Mouse (Mus musculus) hindbrain, embryonic 11.5 days (tissue): ENCODE measurements around the gene Cdt1. TPM values are rescaled to one million over a fixed set of nuclear protein-coding genes. Genes with fewer than 3 reads are reported as not detected.

Experiments
- ATAC-seq: fragments of 200-750 bp; cut with Nextera tagmentation; 2 replicates; pipeline ENCODE4 v1.8.0; 2017; ENCODE audit warnings: mild to moderate bottlenecking, moderate TSS enrichment, moderate library complexity; ENCODE audit not compliant: low FRiP score
- DNase-seq: peaks from one replicate; pipeline ENCODE4 v3.0.0-alpha.2; 2015; ENCODE audit warnings: low spot score
- H3K27ac ChIP-seq: fragments of 300-500 bp; sonication (generic); 2 replicates; pipeline ENCODE4 v1.5.1; 2014; ENCODE audit warnings: mild to moderate bottlenecking, low read depth, low read length
- H3K27me3 ChIP-seq: fragments of 300-500 bp; sonication (generic); 2 replicates; pipeline ENCODE4 v1.6.1; 2014; ENCODE audit warnings: mild to moderate bottlenecking, low read length, moderate library complexity, mixed read lengths; ENCODE audit not compliant: control insufficient read depth, insufficient read depth
- H3K36me3 ChIP-seq: fragments of 300-500 bp; sonication (generic); 2 replicates; pipeline ENCODE4 v1.6.1; 2014; ENCODE audit warnings: mild to moderate bottlenecking, low read length, moderate library complexity, mixed read lengths; ENCODE audit not compliant: control insufficient read depth, insufficient read depth
- H3K4me1 ChIP-seq: fragments of 300-500 bp; sonication (generic); replicated peaks from 2 replicates; pipeline ENCODE4 v1.6.1; 2014; ENCODE audit warnings: low read length, mixed read lengths; ENCODE audit not compliant: control insufficient read depth, insufficient read depth
- H3K4me2 ChIP-seq: fragments of 300-500 bp; sonication (generic); replicated peaks from 2 replicates; pipeline ENCODE4 v1.6.1; 2014; ENCODE audit warnings: mild to moderate bottlenecking, low read depth, low read length
- H3K4me3 ChIP-seq: fragments of 300-500 bp; sonication (generic); 2 replicates; pipeline ENCODE4 v1.5.1; 2014; ENCODE audit warnings: low read depth, low read length
- H3K9ac ChIP-seq: fragments of 300-500 bp; sonication (generic); 2 replicates; pipeline ENCODE4 v1.6.1; 2014; ENCODE audit warnings: low read depth, low read length
- H3K9me3 ChIP-seq: fragments of 300-500 bp; sonication (generic); 2 replicates; pipeline ENCODE4 v1.6.1; 2016; ENCODE audit warnings: low read length; ENCODE audit not compliant: control insufficient read depth
- WGBS: fragments of 180-500 bp; shearing (Covaris S2); extraction: QIAGEN DNeasy Blood & Tissue Kit; methylation state at CpG from one replicate; pipeline ENCODE4 v1.1.7; 2014; 5-methylcytosine and 5-hydroxymethylcytosine counted together
- polyA plus RNA-seq: library from polyadenylated mRNA; unstranded; fragments of >200 nt; fragmentation: Nextera tagmentation; extraction: Ambion mirVana; gene quantifications from 2 replicates; pipeline ENCODE4 v1.2.1, GENCODE M21; 2014

Gene Cdt1
- 19.8 and 21.3 TPM in 2 replicates for polyA plus RNA-seq

DNA sequence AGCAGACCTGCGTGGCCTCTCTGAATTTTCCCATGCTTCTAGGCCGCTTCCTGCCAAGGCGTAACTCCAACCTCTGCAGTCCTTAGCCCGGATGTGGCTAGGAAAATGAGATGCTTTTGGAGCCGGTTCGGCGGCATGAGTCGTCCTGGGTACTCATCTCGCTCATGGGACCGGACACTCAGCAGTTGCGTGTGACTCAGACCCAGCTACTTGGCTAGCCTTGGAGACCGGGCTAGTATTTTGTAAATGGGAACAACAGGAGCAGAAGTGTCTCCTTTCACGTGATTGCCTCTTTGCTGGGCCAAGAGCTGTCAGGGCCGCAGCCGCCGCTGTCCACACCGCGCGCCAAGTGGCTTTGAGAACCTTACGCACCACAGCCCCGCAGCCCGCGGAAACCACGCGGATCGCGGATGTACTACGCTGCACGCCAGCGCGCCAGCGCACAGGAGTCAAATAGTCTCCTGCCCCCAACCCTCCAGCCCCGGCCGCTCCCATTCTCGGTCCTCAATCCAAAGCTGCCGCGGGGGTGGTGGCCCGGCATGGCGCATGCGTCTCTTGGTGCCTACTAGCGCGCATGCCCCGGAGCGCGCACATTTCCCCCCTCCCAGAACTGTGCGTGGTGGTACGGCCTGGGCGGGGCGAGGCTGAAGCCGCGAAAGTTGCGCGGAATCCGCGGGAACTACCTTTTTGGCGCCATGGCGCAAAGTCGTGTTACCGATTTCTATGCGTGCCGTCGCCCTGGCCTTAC, at the start of gene Cdt1:
Gene Cdt1 (plus strand): TSS at position 655 of the 748 bp plus-strand sequence.
- DNase-seq (peak; percentile 97), ATAC-seq (peak; percentile 95)
- peak within 1 kb of the TSS; percentile 78 for H3K4me2 ChIP-seq
- H3K36me3 ChIP-seq: peaks cover 14% of the 10 kb centered on the region
- under 1% methylated on average over 59 of the region's 62 CpGs for WGBS
- H3K9ac ChIP-seq: peak within 1 kb of the TSS; percentile 79
- H3K4me1 ChIP-seq: peaks cover 14% of the 10 kb centered on the region
- peak within 1 kb of the TSS; percentile 88 for H3K4me3 ChIP-seq
- H3K27me3 ChIP-seq: no peaks in the 10 kb centered on the region
- H3K9me3 ChIP-seq: no peaks in the 10 kb centered on the region
- peak within 1 kb of the TSS; percentile 43 for H3K27ac ChIP-seq

DNA sequence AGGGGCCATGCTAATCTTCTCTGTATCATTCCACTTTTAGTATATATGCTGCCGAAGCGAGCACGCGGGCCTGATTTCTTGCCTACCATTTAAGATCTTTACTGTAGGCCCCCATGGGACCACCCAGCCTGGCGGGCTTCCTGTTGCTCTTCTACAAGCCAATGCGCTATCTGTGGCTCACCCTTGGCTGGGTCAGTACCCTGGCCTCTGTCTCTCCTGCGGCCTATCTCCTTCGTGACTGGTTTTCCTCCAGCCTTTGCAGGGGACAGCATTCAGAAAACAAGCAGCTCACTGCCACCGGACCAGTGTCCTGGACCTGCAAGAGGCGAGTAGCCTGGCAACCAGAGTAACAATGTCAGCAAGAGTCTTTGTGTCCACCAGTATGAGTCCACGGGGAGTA, 47.2 kb upstream of the Cdt1 start:
- DNase-seq (no peak), ATAC-seq (no peak)
- Histone ChIP-seq H3K27ac (no peak overlapping the region), H3K4me1 (peaks cover 20% of the 10 kb centered on the region), H3K36me3 (no peaks in the 10 kb centered on the region), H3K9me3 (no peaks in the 10 kb centered on the region), H3K4me2 (no peak overlapping the region), H3K27me3 (no peaks in the 10 kb centered on the region), H3K9ac (no peak overlapping the region), H3K4me3 (no peak overlapping the region)
- 74% methylated on average over 11 of the region's 11 CpGs for WGBS

DNA sequence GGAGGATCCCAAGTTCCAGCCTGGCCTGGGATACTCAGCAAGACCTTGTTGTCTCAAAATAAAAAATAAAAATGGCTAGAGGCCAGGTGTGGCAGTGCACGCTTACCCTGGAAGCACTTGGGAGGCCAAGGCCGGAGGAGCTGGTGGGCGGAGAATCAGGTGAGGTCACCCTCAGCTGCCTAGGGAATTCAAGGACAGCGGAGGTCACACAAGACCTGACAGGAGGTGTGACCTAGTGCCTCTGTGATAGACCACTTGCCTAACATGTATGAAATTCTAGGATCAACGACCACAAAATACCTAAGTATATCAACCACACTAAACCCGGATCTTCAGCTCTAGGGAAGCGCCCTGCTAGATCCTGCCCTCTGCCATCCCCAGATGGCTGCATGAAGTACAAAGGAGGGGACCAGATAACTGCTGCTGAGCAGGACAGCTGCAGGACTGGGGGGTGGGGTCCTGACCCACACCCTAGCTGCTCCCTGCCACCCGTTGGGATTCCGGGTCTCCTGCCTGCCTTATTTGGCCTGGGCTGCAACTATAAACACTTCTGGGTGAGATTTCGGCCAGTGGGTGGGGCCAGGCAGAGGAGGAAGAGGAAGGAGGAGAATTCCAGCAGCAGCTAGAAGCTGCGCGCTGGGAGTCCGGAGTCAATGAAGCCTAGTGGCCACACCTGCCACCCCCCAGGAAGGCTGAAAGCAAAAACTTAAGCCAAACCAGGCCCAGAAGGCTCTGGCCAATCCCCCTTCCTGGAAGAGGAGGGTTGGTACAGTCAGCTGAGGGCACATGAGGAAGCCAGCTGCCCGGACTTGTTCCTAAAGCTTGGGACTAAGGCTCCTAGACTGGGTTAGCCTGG, 44.8 kb upstream of the Cdt1 start:
- Histone ChIP-seq H3K27me3 (no peaks in the 10 kb centered on the region), H3K9ac (no peak overlapping the region), H3K4me2 (0 out of 2 replicates have a peak overlapping the region, but pooled peaks have one; percentile 3), H3K27ac (peak overlapping the region; percentile 30; the same call in 1 of the 2 replicates), H3K9me3 (no peaks in the 10 kb centered on the region), H3K4me3 (no peak overlapping the region), H3K36me3 (no peaks in the 10 kb centered on the region), H3K4me1 (peaks cover 18% of the 10 kb centered on the region)
- ATAC-seq: no peak
- DNase-seq: peak; percentile 19
- WGBS: 49% methylated on average over 14 of the region's 14 CpGs

DNA sequence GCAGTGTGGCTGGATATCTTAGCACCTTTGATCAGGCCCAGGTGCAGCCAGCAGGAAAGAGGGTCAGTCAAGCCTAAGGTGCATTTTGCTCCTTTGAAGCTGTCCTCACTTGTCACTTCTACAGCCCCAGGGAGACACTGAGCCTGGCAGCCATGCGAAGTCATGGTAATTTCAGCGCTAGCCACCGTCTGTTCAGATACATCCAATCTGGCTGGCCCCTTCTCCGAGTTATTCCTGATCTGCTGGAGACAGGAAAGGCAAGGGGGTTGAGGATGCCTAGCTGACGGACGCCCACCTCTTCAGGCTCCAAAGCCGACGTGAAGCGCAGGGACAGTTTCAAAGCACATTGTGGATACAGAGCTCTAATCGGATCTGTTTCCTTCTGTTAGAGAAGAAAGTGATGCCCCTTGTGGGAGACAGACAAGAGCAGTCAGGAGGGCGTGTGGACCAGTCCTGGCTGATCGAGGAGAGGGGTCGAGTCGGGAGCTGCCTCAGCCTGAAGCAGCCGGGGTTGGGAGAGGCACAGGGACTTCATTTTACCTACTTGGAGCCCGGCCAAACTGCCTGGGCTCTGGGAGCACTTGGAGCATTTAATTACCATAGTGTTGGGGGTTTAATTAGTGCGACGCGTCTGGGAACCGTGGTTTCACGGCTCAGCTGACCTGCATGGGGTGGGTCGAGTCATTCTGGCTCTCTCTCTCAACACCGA, 44.0 kb upstream of the Cdt1 start:
- peaks cover 16% of the 10 kb centered on the region for H3K4me1 ChIP-seq
- ATAC-seq (peak; percentile 45; the same call in 1 of the 2 replicates), DNase-seq (peak; percentile 30)
- no peaks in the 10 kb centered on the region for H3K9me3 ChIP-seq
- no peaks in the 10 kb centered on the region for H3K27me3 ChIP-seq
- H3K4me2 ChIP-seq: 0 out of 2 replicates have a peak overlapping the region, but pooled peaks have one; percentile 3
- H3K9ac ChIP-seq: peak overlapping the region; percentile 24; the same call in 1 of the 2 replicates
- H3K36me3 ChIP-seq: no peaks in the 10 kb centered on the region
- H3K27ac ChIP-seq: peak overlapping the region; percentile 30; the same call in 1 of the 2 replicates
- 27% methylated on average over 23 of the region's 23 CpGs for WGBS
- no peak overlapping the region for H3K4me3 ChIP-seq

DNA sequence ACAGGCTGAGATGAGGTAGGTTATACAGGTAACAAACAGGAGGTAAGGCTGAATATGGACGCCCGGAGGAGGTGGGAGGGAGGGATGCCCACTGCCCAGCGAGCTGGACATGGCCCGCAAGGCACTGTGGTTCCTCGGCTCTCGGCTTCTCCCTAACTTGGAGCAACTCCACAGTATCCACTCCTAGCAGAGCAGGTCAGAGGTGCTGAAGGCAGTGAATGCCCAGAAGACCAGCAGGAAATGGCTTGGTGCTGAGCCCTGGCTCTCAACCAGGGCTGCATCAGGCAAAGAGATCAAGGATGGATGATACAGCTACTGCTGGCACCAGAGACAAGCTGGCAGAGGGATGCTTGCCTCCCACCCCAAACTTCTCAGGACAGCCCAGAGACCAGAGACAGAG, 43.3 kb upstream of the Cdt1 start:
- WGBS: 84% methylated on average over 6 of the region's 6 CpGs
- no peak for ATAC-seq
- no peaks in the 10 kb centered on the region for H3K36me3 ChIP-seq
- H3K27ac ChIP-seq: no peak overlapping the region
- peak overlapping the region; percentile 14; the same call in 1 of the 2 replicates for H3K4me2 ChIP-seq
- peaks cover 16% of the 10 kb centered on the region for H3K4me1 ChIP-seq
- H3K4me3 ChIP-seq: no peak overlapping the region
- no peak overlapping the region for H3K9ac ChIP-seq
- DNase-seq: no peak
- no peaks in the 10 kb centered on the region for H3K9me3 ChIP-seq
- H3K27me3 ChIP-seq: no peaks in the 10 kb centered on the region

DNA sequence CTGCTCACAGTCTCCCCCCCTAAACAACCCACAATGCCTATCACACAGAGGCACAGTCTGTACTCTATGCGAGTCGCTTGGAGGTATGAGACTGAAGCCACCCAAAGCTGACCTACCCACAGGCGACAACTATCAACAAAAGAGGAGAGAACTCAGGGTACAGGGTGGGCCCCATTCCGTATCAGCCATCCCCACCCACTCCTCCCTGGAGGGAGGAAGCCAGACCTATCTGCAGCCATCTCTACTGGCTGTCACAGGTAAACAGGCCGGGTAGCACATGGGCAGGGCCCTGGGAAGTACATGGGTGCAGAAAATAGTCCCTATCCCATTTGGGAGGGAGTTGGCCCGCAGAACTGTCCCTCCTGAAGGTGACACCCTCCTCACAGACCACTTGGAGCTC, 42.8 kb upstream of the Cdt1 start:
- no peaks in the 10 kb centered on the region for H3K9me3 ChIP-seq
- peaks cover 16% of the 10 kb centered on the region for H3K4me1 ChIP-seq
- ATAC-seq (no peak), DNase-seq (no peak)
- no peak overlapping the region for H3K27ac ChIP-seq
- no peaks in the 10 kb centered on the region for H3K27me3 ChIP-seq
- no peak overlapping the region for H3K4me3 ChIP-seq
- H3K9ac ChIP-seq: no peak overlapping the region
- no peaks in the 10 kb centered on the region for H3K36me3 ChIP-seq
- H3K4me2 ChIP-seq: peak overlapping the region; percentile 14; the same call in 1 of the 2 replicates
- WGBS: 77% methylated on average over 6 of the region's 6 CpGs

DNA sequence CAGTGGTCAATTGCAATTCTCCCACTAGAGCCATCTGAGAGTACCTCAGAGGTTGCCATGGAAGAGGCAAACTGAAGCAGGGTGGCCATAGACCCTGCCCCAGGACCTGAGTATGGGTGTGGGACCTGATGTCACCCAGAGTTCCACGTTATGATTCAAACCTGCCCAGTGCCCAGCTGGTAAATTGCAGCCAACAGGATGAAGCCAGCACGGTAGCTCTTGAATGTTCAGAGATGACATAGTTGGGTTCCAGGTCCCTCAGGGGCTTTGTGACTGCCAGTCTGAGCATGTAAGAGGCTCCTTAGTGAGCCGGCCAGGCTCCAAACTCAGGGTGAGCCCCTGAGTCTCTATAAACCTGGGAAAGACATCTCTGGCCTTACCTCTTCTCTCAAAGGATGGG, 41.7 kb upstream of the Cdt1 start:
- H3K27ac ChIP-seq: no peak overlapping the region
- no peak overlapping the region for H3K4me3 ChIP-seq

DNA sequence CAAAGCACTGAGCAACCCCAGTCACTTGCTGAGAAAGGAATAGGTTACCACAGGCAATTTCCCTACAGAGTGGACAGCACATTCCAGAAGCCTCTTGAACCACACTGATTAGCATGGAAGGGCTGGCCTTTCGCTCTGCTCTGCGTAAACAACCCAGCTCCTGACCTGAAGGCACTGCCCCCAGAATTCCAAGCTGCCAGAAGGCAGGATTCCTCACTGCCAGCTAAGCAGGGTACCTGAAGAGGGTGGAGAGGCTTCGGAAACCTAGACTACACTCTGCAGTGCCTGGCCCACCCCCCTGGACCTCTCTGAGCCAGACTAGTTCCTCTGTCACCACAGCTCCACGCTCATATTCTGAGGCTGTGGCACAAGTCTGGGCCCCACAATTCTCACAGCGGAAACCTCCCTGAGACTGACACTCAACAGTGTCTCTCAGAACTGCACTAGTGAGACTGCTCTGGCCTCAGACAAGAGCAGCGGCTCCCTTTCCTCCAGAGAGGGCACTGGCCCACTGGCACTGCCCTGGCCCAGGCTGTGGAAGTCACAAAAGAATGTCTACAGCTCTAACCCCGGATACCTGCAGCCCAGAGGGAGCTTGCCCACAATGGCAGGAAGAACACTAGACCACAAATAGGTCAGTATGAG, 41.2 kb upstream of the Cdt1 start:
- Histone ChIP-seq H3K27ac (no peak overlapping the region), H3K36me3 (no peaks in the 10 kb centered on the region), H3K27me3 (no peaks in the 10 kb centered on the region), H3K9me3 (no peaks in the 10 kb centered on the region), H3K9ac (no peak overlapping the region), H3K4me2 (no peak overlapping the region), H3K4me1 (peaks cover 16% of the 10 kb centered on the region), H3K4me3 (no peak overlapping the region)
- DNase-seq: no peak
- 59% methylated on average over 7 of the region's 7 CpGs for WGBS
- ATAC-seq: no peak

More for the DNA sequence above, 41.7 kb upstream of the Cdt1 start:
- ATAC-seq: no peak
- no peaks in the 10 kb centered on the region for H3K27me3 ChIP-seq
- peaks cover 16% of the 10 kb centered on the region for H3K4me1 ChIP-seq
- H3K9me3 ChIP-seq: no peaks in the 10 kb centered on the region
- no peak overlapping the region for H3K4me2 ChIP-seq
- DNase-seq: no peak
- no peak overlapping the region for H3K9ac ChIP-seq
- WGBS: 77% methylated on average over 3 of the region's 3 CpGs
- no peaks in the 10 kb centered on the region for H3K36me3 ChIP-seq
